Mouse (Mus musculus) heart, postnatal 0 days (tissue): ENCODE results near the gene Nfe2l3.

Experiments used
- CTCF ChIP-seq: IDR thresholded peaks from 2 replicates; pipeline ENCODE4 v1.5.1; 2016; ENCODE audit warnings: antibody characterized with exemption, control low read depth, low read depth
- EP300 ChIP-seq: IDR thresholded peaks from 2 replicates; pipeline ENCODE4 v1.6.1; 2016; ENCODE audit warnings: antibody characterized with exemption, low read depth

DNA sequence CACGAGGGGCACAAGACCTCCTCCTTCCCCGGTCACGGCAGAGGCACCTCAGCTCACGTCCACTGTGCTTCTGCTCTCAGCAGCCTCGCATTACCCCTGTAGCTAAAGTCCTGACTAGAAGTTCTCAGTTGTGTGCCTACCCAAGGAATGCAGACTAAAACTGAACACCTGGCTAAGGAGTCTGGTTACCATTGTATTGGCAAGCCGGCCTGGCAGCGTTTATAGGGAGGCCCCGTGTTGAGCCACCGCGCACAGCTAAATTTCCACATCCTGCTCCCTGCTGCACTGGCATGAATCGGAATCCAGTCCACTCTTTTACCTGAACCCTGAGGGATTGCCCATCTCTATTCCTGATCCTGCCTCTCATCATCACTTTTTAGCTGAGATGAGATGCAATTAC lies 42.0 kb upstream of the Nfe2l3 start:
- TF ChIP-seq CTCF (no peak), EP300 (no peak)
